Mouse (Mus musculus) forebrain, embryonic 12.5 days (tissue): Measurements from ENCODE around the gene Tead3. TPM values are rescaled to one million over a fixed set of nuclear protein-coding genes. Genes with fewer than 3 reads are reported as not detected.
"Not testable (repeated sequence)": the region's sequence is repeated elsewhere in the genome, so short reads cannot be mapped to it uniquely, and the experiment has no call there.

Experiments used
- ATAC-seq: fragments of 200-750 bp; cut with Nextera tagmentation; 2 replicates; pipeline ENCODE4 v1.8.0; 2017; ENCODE audit warnings: moderate TSS enrichment; ENCODE audit not compliant: low FRiP score
- H3K27ac ChIP-seq: fragments of 300-500 bp; sonication (generic); 2 replicates; pipeline ENCODE4 v1.5.1; 2016; ENCODE audit warnings: mild to moderate bottlenecking
- H3K27me3 ChIP-seq: fragments of 300-500 bp; sonication (generic); 2 replicates; pipeline ENCODE4 v1.6.1; 2016; ENCODE audit warnings: mild to moderate bottlenecking
- H3K36me3 ChIP-seq: fragments of 300-500 bp; sonication (generic); replicated peaks from 2 replicates; pipeline ENCODE4 v1.6.1; 2016; ENCODE audit warnings: mild to moderate bottlenecking
- H3K4me1 ChIP-seq: fragments of 300-500 bp; sonication (generic); 2 replicates; pipeline ENCODE4 v1.6.1; 2016
- H3K4me2 ChIP-seq: fragments of 300-500 bp; sonication (generic); 2 replicates; pipeline ENCODE4 v1.6.1; 2016; ENCODE audit warnings: mild to moderate bottlenecking, moderate library complexity
- H3K4me3 ChIP-seq: fragments of 300-500 bp; sonication (generic); replicated peaks from 2 replicates; pipeline ENCODE4 v1.5.1; 2016; ENCODE audit warnings: mild to moderate bottlenecking
- H3K9ac ChIP-seq: fragments of 300-500 bp; sonication (generic); 2 replicates; pipeline ENCODE4 v1.6.1; 2016; ENCODE audit warnings: mild to moderate bottlenecking
- H3K9me3 ChIP-seq: fragments of 300-500 bp; sonication (generic); 2 replicates; pipeline ENCODE4 v1.6.1; 2016
- WGBS: fragments of 180-500 bp; shearing (Covaris S2); methylation state at CpG from one replicate; pipeline ENCODE4 v1.1.7; 2016; 5-methylcytosine and 5-hydroxymethylcytosine counted together
- polyA plus RNA-seq: library from polyadenylated mRNA; unstranded; fragments of >200 nt; fragmentation: Nextera tagmentation; extraction: Ambion mirVana; gene quantifications from 2 replicates; pipeline ENCODE4 v1.2.1, GENCODE M21; 2016

Gene Tead3
- polyA plus RNA-seq, 1 experiment from 2014 or later = 5.1 TPM

GRCm38 (mm10) chr17:28371941-28372340, 21.3 kb upstream of the Tead3 start:
- H3K27ac ChIP-seq = no peak overlapping the region
- H3K9ac ChIP-seq = no peak overlapping the region
- H3K4me1 ChIP-seq = 0 out of 2 replicates have a peak, but pooled peaks cover 6% of the 10 kb centered on the region
- no peaks in the 10 kb centered on the region for H3K9me3 ChIP-seq
- no peak overlapping the region for H3K4me2 ChIP-seq
- no peak for ATAC-seq
- peaks cover 35% of the 10 kb centered on the region for H3K27me3 ChIP-seq
- H3K36me3 ChIP-seq = no peaks in the 10 kb centered on the region
- no peak overlapping the region for H3K4me3 ChIP-seq
- WGBS = 58% methylated on average over 1 of the region's 1 CpGs

DNA sequence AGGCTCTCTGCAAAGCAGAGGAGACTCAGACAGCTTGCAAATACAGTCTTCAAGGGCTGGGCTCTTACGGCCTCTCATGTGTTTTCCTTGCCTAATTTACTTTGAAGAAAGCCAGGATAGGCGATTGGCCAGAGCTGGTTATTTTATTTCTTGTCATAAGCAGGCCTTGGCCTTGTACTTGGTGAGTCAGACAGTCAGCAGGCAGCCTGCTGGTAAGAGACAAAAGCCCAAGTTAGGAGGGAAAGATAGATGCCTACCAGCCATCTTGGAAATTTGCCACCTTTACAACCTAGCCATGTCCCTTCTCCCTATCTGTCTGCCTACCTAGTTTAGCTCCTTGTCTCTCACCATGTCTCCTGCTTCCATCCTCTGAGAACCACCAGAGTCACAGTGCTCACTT, 20.7 kb upstream of the Tead3 start:
- Histone ChIP-seq H3K27me3 (peaks cover 31% of the 10 kb centered on the region), H3K4me2 (no peak overlapping the region), H3K36me3 (no peaks in the 10 kb centered on the region), H3K4me3 (no peak overlapping the region), H3K9ac (no peak overlapping the region), H3K27ac (no peak overlapping the region), H3K9me3 (no peaks in the 10 kb centered on the region), H3K4me1 (0 out of 2 replicates have a peak, but pooled peaks cover 6% of the 10 kb centered on the region)
- 77% methylated on average over 2 of the region's 2 CpGs for WGBS
- ATAC-seq = no peak

DNA sequence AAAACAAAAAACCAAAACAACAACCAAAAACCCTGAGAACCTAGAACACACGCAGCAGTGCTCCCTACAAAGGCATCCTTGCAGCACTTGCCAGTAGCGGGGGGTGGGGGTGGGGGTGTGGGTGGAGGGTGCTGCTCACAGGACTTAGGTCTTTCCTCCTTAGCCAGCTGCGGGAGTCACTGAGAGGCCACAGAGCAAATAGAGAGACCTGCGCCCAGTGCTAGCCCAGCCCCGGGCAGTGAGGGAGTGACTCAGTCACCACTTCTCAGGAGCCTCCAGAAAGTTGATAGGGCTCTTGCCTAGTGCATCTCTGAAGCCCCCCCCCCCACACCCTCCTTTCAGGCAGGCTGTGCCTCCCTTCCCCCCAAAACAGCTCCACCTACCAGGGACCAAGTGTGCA, 18.4 kb upstream of the Tead3 start:
- WGBS = 73% methylated on average over 5 of the region's 5 CpGs

DNA sequence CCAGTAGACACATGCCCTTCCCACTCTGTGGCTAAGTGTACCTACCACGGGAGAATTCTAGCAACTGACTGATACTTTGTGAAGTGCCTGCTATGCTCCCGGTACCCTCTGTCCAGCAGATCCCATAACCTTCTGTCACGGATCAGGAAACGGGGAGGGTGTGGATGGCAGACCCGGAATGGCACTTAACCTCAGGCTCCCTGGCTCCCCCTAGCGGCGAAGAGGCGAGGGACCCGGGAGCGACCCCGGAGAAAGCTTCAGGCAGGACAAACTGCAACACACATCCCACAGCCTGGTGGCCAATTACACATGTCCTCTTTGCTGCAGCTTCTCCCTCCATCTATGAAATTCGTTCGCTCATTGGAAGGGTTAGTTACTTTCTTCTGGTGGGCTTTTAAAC, 17.8 kb upstream of the Tead3 start:
- H3K9ac ChIP-seq = no peak overlapping the region
- 6% methylated on average over 13 of the region's 13 CpGs for WGBS
- H3K4me2 ChIP-seq = no peak overlapping the region
- H3K27ac ChIP-seq = no peak overlapping the region
- no peak for ATAC-seq
- peaks cover 16% of the 10 kb centered on the region for H3K4me1 ChIP-seq
- no peak overlapping the region for H3K4me3 ChIP-seq
- H3K36me3 ChIP-seq = no peaks in the 10 kb centered on the region
- H3K9me3 ChIP-seq = no peaks in the 10 kb centered on the region
- H3K27me3 ChIP-seq = peaks cover 31% of the 10 kb centered on the region

More for the DNA sequence above, 18.4 kb upstream of the Tead3 start:
- no peak overlapping the region for H3K27ac ChIP-seq
- H3K4me3 ChIP-seq = no peak overlapping the region
- peaks cover 30% of the 10 kb centered on the region for H3K27me3 ChIP-seq
- H3K4me1 ChIP-seq = peaks cover 10% of the 10 kb centered on the region
- no peaks in the 10 kb centered on the region for H3K9me3 ChIP-seq
- no peak overlapping the region for H3K4me2 ChIP-seq
- no peak for ATAC-seq
- H3K36me3 ChIP-seq = no peaks in the 10 kb centered on the region
- no peak overlapping the region for H3K9ac ChIP-seq

DNA sequence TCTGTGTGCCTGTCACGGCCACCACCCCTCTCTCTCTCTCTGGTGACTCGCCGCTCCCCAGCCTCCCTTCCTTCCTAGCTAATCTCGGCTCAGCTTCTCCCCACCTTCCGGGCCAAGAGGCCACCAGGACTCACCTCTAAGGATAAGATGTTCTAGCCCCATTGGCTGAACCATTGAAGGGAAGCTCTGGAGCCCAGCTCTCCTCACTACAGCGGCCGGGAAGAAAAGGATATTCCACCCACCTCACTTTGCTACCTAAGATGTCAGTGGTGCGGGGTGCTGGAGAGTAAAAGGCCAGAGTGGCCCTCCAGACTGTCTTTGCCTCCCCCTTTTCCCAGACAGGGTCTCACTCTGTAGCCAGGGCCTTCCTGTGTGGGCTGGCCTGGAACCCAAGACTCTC, 14.5 kb upstream of the Tead3 start, which contains the start of gene Tulp1:
Tulp1 (minus strand) TSS at position 101 of the 400 bp plus-strand sequence.
- no peak for ATAC-seq
- H3K36me3 ChIP-seq = no peaks in the 10 kb centered on the region
- H3K27ac ChIP-seq = no peak within 1 kb of the TSS
- peak within 1 kb of the TSS; percentile 46 for H3K4me2 ChIP-seq
- WGBS = 20% methylated on average over 8 of the region's 8 CpGs
- H3K27me3 ChIP-seq = peaks cover 60% of the 10 kb centered on the region
- peak within 1 kb of the TSS; percentile 24 for H3K4me3 ChIP-seq
- peaks cover 28% of the 10 kb centered on the region for H3K4me1 ChIP-seq
- H3K9ac ChIP-seq = no peak within 1 kb of the TSS
- H3K9me3 ChIP-seq = no peaks in the 10 kb centered on the region

GRCm38 (mm10) chr17:28363507-28363906, 12.9 kb upstream of the Tead3 start:
- H3K4me1 ChIP-seq = peaks cover 28% of the 10 kb centered on the region
- H3K27ac ChIP-seq = no peak overlapping the region
- H3K4me2 ChIP-seq = peak overlapping the region; percentile 54; the same call in 1 of the 2 replicates
- H3K27me3 ChIP-seq = peaks cover 76% of the 10 kb centered on the region
- ATAC-seq = no peak
- WGBS = 6% methylated on average over 6 of the region's 6 CpGs
- H3K9me3 ChIP-seq = no peaks in the 10 kb centered on the region
- no peaks in the 10 kb centered on the region for H3K36me3 ChIP-seq
- H3K9ac ChIP-seq = no peak overlapping the region
- H3K4me3 ChIP-seq = no peak overlapping the region

- under 1% methylated on average over 24 of the region's 25 CpGs for WGBS
- no peak for ATAC-seq
Measured at GRCm38 (mm10) chr17:28362653-28363292, 12.2 kb upstream of the Tead3 start.

DNA sequence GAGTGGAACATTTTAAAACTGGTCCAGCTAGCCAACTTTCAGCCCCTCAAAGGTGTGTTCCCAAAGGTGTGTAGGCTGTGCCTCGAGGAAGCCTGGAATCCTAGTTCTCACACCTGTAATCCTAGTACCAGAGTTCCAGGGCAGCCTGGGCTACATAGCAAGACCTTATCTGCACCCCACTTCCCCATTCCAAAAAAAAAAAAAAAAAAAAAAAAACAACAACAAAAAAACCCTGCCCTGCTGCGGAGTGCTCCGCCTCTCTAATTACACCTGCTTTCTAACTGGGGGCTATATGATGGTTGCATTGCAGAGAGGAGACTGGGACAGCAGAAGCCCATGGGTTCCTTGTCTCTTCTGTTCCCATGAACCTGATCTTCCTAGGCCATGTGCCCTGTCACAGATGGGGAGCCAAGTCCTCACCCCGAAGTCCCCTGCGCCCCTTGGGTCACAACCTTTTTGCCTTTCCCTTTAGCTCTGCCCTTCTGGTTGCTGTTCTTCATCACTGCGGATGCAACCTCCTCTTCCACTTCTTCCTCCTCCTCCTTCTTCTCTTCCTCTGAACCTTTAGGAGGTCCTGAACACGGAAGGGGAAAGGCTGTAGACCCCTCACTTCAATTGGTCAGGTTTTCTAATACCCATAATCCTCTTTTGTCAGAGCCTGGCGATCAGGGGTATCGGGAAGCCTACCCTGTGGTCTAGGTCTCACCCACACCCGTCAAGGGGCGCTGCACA, 11.5 kb upstream of the Tead3 start:
- H3K27me3 ChIP-seq = peaks cover 85% of the 10 kb centered on the region
- no peaks in the 10 kb centered on the region for H3K9me3 ChIP-seq
- H3K27ac ChIP-seq = no peak overlapping the region
- peak overlapping the region; percentile 54 for H3K4me2 ChIP-seq
- H3K36me3 ChIP-seq = no peaks in the 10 kb centered on the region
- peak overlapping the region; percentile 47; the same call in 1 of the 2 replicates for H3K9ac ChIP-seq
- WGBS = 38% methylated on average over 11 of the region's 11 CpGs
- H3K4me1 ChIP-seq = peaks cover 25% of the 10 kb centered on the region
- no peak for ATAC-seq
- peak overlapping the region; percentile 28 for H3K4me3 ChIP-seq

More at GRCm38 (mm10) chr17:28362653-28363292, 12.2 kb upstream of the Tead3 start:
- Histone ChIP-seq H3K27me3 (peaks cover 83% of the 10 kb centered on the region), H3K27ac (no peak overlapping the region), H3K9me3 (no peaks in the 10 kb centered on the region), H3K36me3 (no peaks in the 10 kb centered on the region), H3K9ac (peak overlapping the region; percentile 47), H3K4me3 (peak overlapping the region; percentile 28), H3K4me1 (peaks cover 25% of the 10 kb centered on the region), H3K4me2 (peak overlapping the region; percentile 54)

GRCm38 (mm10) chr17:28360531-28361277, 10.1 kb upstream of the Tead3 start:
- Histone ChIP-seq H3K36me3 (no peaks in the 10 kb centered on the region), H3K4me1 (peaks cover 25% of the 10 kb centered on the region), H3K9ac (no peak overlapping the region), H3K4me3 (no peak overlapping the region), H3K27me3 (peaks cover 87% of the 10 kb centered on the region), H3K4me2 (no peak overlapping the region), H3K9me3 (no peaks in the 10 kb centered on the region), H3K27ac (no peak overlapping the region)
- ATAC-seq = no peak
- WGBS = 80% methylated on average over 9 of the region's 9 CpGs

DNA sequence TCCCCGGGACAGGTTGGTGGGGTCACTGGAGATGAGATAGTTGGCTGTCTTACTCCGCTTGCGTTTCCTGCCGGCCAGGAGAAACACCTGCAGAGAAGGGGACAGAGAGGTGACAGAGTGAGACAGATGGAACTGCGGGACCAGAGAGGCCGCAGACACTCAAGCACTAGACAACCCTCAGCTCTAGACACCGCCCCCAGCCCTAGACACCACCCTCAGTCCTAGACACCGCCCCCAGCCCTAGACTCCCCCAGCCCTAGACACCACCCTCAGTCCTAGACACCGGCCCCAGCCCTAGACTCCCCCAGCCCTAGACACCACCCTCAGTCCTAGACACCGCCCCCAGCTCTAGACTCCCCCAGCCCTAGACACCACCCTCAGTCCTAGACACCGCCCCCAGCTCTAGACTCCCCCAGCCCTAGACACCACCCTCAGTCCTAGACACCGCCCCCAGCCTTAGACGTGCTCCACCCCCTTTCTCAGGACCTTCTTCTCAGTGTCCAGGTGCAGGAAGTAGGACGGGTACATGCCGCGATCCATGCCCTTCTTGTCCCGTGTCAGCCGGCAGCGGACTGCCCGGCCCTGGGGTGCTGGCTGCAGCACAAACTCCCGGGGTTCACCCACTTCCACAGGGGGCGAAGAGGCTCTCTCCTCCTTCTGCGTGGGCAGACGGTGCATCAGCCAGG, 8.1 kb upstream of the Tead3 start:
- Histone ChIP-seq H3K27me3 (peaks cover 72% of the 10 kb centered on the region), H3K4me1 (peaks cover 15% of the 10 kb centered on the region)
- H3K9ac ChIP-seq, H3K4me2 ChIP-seq, H3K9me3 ChIP-seq, H3K36me3 ChIP-seq, H3K27ac ChIP-seq, H3K4me3 ChIP-seq, ATAC-seq: not testable (repeated sequence)
- 14% methylated on average over 24 of the region's 24 CpGs for WGBS

DNA sequence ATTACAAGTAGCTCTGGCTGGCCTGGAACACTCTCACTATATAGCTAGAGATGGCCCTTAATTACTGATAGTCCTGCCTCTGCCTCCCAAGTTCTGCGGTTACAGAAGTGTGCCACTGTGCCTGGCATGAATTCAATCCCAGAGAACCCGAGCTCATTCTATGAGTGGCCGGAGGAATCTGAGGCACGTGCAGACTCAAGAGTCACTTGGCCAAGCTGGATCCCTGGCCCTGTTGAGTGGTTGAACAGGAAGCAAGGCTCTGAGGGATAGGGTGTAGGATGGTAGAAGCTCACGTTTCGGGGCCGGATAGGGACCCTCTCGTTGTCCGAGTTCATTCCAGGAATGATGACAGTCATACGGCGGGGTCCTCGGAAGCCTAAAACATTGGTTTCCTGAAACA, 5.3 kb upstream of the Tead3 start:
- Histone ChIP-seq H3K4me2 (no peak overlapping the region), H3K9me3 (no peaks in the 10 kb centered on the region), H3K36me3 (no peaks in the 10 kb centered on the region), H3K9ac (no peak overlapping the region), H3K4me1 (peaks cover 10% of the 10 kb centered on the region), H3K27ac (no peak overlapping the region), H3K27me3 (peaks cover 72% of the 10 kb centered on the region), H3K4me3 (no peak overlapping the region)
- WGBS = 87% methylated on average over 12 of the region's 12 CpGs
- no peak for ATAC-seq

DNA sequence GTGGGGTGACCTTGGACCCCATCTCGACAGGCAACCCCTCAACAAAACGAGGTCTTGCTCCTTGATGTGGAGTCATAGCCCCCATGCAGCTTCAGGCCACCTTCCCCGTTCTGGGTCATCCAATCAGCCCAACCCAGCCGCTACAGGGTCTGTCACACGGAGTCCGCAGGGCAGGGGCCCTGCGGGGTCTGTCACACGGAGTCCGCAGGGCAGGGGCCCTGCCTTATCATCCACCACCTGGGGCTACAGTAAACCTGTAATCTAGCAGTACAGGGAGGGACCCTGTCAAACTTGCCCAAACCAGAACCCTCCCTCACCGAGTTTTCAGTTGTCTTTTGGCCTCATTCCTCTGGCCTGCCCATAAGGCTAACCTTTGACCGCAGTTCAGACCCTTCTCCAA, 1.4 kb upstream of the Tead3 start:
- Histone ChIP-seq H3K4me3 (no peak overlapping the region), H3K4me1 (peaks cover 35% of the 10 kb centered on the region), H3K36me3 (no peaks in the 10 kb centered on the region), H3K9ac (no peak overlapping the region), H3K27ac (no peak overlapping the region), H3K4me2 (peak overlapping the region; percentile 88; the same call in 1 of the 2 replicates), H3K9me3 (no peaks in the 10 kb centered on the region), H3K27me3 (peaks cover 48% of the 10 kb centered on the region)
- WGBS = 15% methylated on average over 11 of the region's 11 CpGs
- no peak for ATAC-seq
